Mouse (Mus musculus) olfactory bulb, adult 2 months (tissue): Measurements from ENCODE around the gene Zdhhc11. TPM values are rescaled to one million over a fixed set of nuclear protein-coding genes. Genes with fewer than 3 reads are reported as not detected.

ENCODE experiments used
- H3K27ac ChIP-seq: fragments of 200-500 bp; 2 replicates; pipeline ENCODE4 v1.5.1; 2012; ENCODE audit warnings: low read depth, low read length; ENCODE audit not compliant: insufficient read depth
- H3K4me1 ChIP-seq: fragments of 200-500 bp; 2 replicates; pipeline ENCODE4 v1.6.1; 2012; ENCODE audit warnings: low read length; ENCODE audit not compliant: control insufficient read depth, insufficient read depth
- H3K4me3 ChIP-seq: fragments of 200-500 bp; 2 replicates; pipeline ENCODE4 v1.5.1; 2012; ENCODE audit warnings: mild to moderate bottlenecking, low read depth, low read length, moderate library complexity; ENCODE audit not compliant: insufficient read depth
- CTCF ChIP-seq: fragments of 200-500 bp; IDR thresholded peaks from 2 replicates; pipeline ENCODE4 v1.5.1; 2012; ENCODE audit warnings: low read depth, mild to moderate bottlenecking, low read length, moderate library complexity; ENCODE audit not compliant: insufficient read depth
- POLR2A ChIP-seq: fragments of 200-500 bp; IDR thresholded peaks from 2 replicates; pipeline ENCODE4 v1.6.1; 2012; ENCODE audit warnings: mild to moderate bottlenecking, low read depth, low read length, moderate library complexity; ENCODE audit not compliant: insufficient read depth
- whole genome bisulfite sequencing: fragments of 180-500 bp; shearing (Covaris S2); methylation state at CpG from one replicate; pipeline ENCODE4 v1.1.7; 2018; 5-methylcytosine and 5-hydroxymethylcytosine counted together
- polyA plus RNA-seq: library from polyadenylated mRNA; stranded (reverse); fragments of >200 nt; gene quantifications from 2 replicates; pipeline ENCODE4 v1.2.4, GENCODE M21; 2012; ENCODE audit warnings: low replicate concordance; ENCODE audit not compliant: missing spikeins, insufficient read depth, insufficient read length

The Zdhhc11 gene
- polyA plus RNA-seq, 1 experiment: not detected

DNA sequence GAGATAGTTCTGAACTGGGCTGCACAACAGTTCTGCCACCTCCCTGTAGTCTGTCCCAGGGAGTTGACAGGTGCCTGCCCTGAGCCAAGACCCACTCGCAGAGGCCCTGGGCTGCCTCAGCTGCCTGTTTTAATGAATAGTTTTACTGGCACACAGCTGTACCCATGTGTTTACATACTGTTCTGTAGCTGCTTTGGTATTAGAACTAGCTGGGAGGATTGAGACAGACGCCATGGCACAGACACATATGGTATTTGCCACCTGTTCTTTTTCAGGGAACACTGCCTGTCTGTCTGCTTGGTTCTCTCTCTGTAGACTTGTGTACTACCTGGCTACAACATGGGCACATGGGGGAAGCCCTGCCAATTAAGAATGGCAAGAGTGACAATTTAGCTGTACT, 71.1 kb downstream of the Zdhhc11 start:
- Histone ChIP-seq H3K27ac (no peak overlapping the region), H3K4me3 (no peak overlapping the region), H3K4me1 (no peaks in the 10 kb centered on the region)
- 65% methylated on average over 2 of the region's 2 CpGs for WGBS
- TF ChIP-seq CTCF (no peak), POLR2A (no peak)

DNA sequence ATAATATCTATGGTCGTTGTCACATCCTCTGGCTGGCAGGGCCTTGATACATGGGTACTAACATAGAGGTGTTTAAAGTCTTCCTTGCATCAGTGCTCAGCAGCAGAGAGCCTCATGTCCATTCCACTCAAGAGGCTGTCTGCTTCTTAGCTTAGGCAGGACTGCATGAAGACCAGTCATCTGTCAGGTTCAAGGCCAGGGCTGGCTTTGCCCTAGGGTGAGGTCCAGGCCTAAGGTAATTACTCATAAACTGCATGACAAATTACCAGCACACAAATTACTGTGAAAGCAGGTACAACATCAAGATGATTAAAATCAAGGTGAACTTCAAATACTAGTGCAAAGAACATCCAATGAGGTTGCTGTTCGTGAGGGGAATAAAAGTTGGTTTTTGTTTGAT, 72.1 kb downstream of the Zdhhc11 start:
- 94% methylated on average over 2 of the region's 2 CpGs for WGBS
- no peaks in the 10 kb centered on the region for H3K4me1 ChIP-seq
- no peak overlapping the region for H3K4me3 ChIP-seq
- no peak overlapping the region for H3K27ac ChIP-seq
- TF ChIP-seq CTCF (no peak), POLR2A (no peak)

DNA sequence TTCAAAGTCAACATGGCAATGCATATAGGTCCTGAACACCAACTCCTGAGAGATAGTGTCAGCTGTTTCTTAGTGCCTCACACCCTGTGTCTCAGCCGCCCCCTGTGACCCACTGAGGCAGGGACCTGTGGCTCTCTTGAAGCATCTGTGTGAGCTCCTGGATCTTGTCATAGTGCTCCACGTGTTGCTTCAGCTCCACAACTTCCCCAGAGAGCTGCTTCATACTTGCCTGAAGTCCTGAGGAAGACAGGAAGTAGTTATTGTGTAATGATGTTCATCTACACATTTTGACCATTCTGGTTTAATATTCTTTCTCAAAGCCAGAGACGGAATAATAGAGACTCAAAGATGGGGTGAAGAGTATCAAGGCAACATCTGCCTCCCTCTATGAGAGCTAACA, 76.3 kb downstream of the Zdhhc11 start:
- Histone ChIP-seq H3K27ac (no peak overlapping the region), H3K4me1 (no peaks in the 10 kb centered on the region), H3K4me3 (no peak overlapping the region)
- WGBS: 85% methylated on average over 3 of the region's 3 CpGs
- no peak for TF ChIP-seq CTCF
- no peak for TF ChIP-seq POLR2A

Other genes starting within 250 kb of the Zdhhc11 start
- not detected in 2 replicates for gene Slc12a7, start 230.8 kb upstream of the Zdhhc11 start, polyA plus RNA-seq
- not detected in 2 replicates for gene Nkd2, start 116.2 kb upstream of the Zdhhc11 start, polyA plus RNA-seq
- not detected in 2 replicates for gene Trip13, start 26.1 kb upstream of the Zdhhc11 start, polyA plus RNA-seq
- gene Brd9, start 26.0 kb upstream of the Zdhhc11 start, polyA plus RNA-seq: 428 TPM in 1 of 2 replicates, not detected in the other
- 59.6 and 120 TPM in 2 replicates for gene Tppp, start 45.6 kb downstream of the Zdhhc11 start, polyA plus RNA-seq
- not detected in 2 replicates for gene Cep72, start 98.4 kb downstream of the Zdhhc11 start, polyA plus RNA-seq
- not detected in 2 replicates for gene Slc9a3, start 157.6 kb downstream of the Zdhhc11 start, polyA plus RNA-seq
- gene Exoc3, start 244.9 kb downstream of the Zdhhc11 start, polyA plus RNA-seq: not detected in 2 replicates